Mouse (Mus musculus) urinary bladder, adult 2 months (tissue): ENCODE data around the gene Gsk3b. TPM values are rescaled to one million over a fixed set of nuclear protein-coding genes. Genes with fewer than 3 reads are reported as not detected.
"Not testable (repeated sequence)": the region's sequence is repeated elsewhere in the genome, so short reads cannot be mapped to it uniquely, and the experiment has no call there.

Experiments
- DNase-seq: peaks from one replicate; pipeline ENCODE4 v3.0.0; 2022; ENCODE audit warnings: low spot score
- polyA plus RNA-seq: library from polyadenylated mRNA; depleted of rRNA; stranded (reverse); fragments of >200 nt; gene quantifications from 2 replicates; pipeline ENCODE4 v1.2.3, GENCODE M21; 2012

Gsk3b gene
- polyA plus RNA-seq, 1 experiment = 10.4 TPM

- DNase-seq = no peak
Measured at GRCm38 (mm10) chr16:38100569-38100968, 11.8 kb downstream of the Gsk3b start.

DNA sequence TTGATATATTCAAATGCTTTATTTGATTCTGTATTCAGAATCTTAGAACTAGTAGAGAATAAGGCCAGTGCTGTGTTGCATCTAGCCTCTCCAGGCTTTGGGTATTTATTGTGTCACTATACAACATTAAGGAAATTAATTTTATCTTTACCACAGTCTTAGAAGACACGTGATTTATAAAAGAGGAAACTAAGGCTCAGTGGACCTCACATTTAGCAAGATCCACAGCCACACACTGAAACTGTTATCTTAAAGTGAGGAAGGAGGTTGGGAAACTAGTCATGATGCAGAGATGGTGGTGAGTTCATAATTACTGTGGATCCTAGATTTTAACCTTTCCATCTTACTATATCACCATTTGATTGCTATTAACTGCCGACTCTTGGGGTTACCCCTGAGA is 16.7 kb downstream of the Gsk3b start:
- no peak for DNase-seq

DNA sequence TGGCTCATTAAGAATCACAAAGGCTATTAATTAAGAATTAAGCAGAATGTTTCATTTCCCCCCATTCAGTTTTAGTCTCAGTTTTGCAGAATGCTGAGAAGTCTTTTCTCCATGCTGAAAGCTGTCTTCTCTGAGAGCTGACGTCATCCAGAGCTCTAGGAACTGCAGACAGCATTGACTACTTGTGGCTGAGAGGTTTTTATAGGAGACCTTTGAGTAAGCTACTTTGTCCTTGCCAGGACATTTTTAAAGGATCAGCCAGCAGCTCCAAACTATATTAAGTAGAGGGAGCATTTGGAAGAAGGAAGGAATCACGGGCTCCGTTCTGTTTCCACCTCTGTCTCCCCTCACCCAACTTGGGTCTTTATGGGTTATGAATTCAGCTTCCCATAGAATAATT is 17.7 kb downstream of the Gsk3b start:
- no peak for DNase-seq

DNA sequence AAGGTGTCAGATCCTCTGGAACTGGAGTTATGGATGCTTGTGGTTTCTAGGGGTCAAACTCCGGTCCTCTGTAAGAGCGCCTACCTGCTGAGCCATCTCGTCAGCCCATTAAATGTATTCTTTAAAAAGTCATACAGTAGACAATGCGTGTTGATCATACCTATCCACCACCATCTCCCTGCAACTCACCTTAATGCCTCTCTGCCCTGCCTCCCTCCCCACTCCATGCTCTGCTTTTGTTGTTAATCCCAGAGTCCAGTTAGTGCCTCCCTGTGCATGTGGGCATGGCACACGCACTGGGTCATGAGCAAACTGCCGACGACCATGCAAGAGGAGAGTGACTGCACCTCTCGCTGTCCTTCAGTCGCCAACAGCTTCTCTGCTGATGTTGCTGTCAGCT is 21.2 kb downstream of the Gsk3b start:
- DNase-seq = no peak

- no peak for DNase-seq
Measured at GRCm38 (mm10) chr16:38110575-38110974, 21.8 kb downstream of the Gsk3b start.

- no peak for DNase-seq
Measured at GRCm38 (mm10) chr16:38114074-38114473, 25.3 kb downstream of the Gsk3b start.

GRCm38 (mm10) chr16:38117909-38118308 is 29.1 kb downstream of the Gsk3b start:
- DNase-seq = not testable (repeated sequence)

DNA sequence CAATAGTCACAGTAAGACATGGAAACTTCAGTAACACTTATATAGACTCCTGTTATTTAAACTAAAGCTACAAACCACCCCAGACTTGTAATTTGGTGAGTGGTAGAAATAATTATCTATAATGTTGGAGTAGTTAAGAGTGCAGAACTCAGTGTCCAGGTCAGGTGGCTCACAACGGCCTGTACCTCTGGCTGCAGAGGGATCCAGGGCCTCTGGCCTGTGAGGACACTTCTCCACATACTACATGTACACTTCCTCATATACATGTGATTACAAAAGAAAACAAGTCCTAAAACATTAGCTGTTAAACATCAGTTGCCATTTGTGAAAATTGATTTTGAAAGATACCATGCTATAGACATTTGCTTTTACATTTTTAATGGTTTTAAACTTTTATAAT is 29.9 kb downstream of the Gsk3b start:
- DNase-seq = no peak

- DNase-seq = no peak
Measured at GRCm38 (mm10) chr16:38119286-38119685, 30.5 kb downstream of the Gsk3b start.

DNA sequence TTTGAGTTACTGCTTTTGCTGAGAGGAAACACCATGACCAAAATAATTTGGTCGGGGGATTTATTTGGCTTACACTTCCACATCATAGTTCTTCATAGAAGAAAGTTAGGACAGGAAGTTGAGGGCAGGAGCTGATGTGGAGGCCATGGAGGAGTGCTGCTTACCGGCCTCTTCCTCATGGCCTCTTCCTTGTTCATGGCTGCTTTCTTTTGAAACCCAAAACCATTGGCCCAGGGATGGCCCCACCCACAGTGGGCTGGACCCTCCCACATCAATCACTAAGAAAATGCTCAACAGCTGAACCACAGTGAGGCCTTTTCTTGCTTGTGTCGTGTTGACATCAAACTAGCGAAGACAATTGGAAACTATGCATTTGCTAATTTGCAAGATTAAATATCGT is 40.4 kb downstream of the Gsk3b start:
- no peak for DNase-seq

- no peak for DNase-seq
Measured at GRCm38 (mm10) chr16:38131041-38131440, 42.2 kb downstream of the Gsk3b start.

GRCm38 (mm10) chr16:38131756-38132155 is 43.0 kb downstream of the Gsk3b start:
- DNase-seq = no peak

DNA sequence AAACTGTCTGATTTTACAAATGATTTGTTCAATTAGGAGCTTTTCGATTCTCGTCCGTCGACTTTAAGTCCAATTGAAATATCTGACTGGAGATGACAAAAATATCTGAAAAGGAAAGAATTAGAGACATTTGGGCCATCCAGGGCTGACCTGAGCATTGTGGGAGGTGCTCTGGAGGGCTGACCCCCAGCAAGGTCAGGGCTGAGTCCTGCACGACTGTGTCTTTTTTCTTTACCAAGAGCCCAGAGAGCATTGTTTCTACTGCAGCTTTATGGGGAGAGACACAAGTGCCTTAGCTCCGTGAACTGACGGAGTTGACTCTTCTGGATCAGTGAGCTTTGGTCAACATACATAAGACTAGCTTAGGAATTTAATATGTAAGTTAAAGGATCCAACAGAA is 43.4 kb downstream of the Gsk3b start:
- no peak for DNase-seq

DNA sequence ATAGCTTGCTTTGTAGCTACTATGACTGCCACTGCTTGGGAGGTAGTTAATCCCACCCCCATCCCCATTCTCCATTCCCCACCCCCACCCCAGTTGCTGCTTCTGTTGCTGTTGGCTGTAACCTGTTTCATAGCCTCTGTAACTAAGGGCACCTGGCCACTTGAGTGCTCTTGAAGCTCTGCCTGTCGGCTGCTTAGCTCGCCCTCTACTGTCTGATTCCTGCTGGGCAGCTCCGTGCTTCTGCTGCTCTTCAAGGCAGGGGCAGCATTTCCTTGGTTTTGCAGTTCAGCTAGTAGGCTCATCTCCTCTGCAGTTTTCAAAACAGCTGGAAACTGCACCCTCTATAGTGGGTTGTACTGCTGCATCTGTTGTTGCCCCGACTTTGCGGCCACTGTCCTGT is 48.5 kb downstream of the Gsk3b start:
- DNase-seq = no peak

DNA sequence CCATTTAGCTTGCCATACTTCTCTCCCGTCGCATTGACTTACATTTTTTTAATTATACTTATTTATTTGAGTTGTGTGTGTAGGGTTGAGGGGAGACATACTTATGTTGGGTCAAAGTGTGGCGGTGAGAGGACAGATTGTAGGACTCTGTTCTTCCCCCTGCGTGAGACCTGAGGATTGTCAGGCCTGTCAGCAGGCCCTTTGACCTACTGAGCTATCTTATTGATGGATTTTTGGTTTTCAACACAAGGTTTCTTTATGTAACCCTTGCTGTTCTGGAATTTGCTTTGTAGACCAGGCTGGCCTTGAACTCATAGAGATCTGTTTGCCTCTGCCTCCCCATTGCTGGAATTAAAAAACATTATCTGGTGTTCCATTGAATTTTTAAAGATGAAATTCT is 56.1 kb downstream of the Gsk3b start:
- DNase-seq = no peak

DNA sequence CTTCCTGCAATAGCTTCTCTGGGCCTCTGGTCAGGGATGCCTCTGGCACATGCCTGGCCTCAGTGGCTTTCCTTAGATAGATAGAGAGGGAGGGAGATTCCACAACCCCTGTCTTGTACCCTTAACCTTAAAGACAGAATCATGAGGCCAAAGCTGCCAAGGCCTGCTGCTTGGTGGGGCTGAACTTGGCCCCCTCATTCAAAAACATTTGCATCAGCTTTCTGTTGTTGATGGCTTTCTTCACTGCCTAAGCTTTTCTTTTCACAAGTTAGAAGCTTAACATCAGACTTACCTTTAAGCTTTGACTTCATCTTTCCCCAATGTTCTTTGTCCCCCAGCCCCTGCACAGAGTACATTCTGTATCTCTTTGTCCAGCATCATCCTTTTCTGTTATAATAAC is 61.8 kb downstream of the Gsk3b start:
- no peak for DNase-seq

GRCm38 (mm10) chr16:38157854-38158622 is 69.2 kb downstream of the Gsk3b start:
- no peak for DNase-seq

GRCm38 (mm10) chr16:38162019-38162418 is 73.2 kb downstream of the Gsk3b start:
- no peak for DNase-seq

DNA sequence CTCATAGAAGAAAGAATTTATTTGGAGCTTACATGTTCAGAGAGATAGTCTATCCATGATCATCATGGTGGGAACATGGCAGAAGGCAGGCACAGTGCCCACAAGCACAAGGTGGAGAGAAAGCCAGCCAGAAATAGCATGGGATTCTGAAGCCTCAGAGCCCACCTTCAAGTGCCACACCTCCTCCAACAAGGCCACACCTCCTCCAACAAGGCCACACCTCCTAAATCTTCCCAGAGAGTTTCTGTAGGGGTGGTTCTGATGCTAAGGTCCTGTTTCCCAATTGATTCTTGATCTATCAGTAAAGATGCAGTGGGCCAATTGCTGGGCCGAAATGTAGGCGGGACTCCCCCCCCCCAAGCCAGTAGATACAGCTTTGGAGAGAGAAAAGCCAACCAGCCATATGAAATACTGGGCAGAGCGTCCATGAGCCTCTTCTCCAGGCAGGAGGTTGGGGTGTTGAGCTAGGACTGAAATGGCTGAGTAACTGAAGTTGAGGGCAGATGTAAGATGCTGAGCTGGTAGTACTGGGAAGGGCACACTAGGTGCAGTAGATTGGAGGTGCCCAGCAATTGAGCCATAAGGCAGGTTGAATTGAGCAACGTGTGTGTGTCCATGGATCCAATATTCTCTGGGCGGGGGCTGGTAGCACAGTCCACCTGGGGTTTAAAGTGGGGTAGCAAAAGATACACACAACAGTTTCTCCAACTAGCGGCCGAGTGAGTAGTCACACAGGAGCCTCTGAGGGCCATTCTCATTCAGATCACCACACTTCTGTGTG is 76.2 kb downstream of the Gsk3b start:
- no peak for DNase-seq

- no peak for DNase-seq
Measured at GRCm38 (mm10) chr16:38168971-38169370, 80.2 kb downstream of the Gsk3b start.

DNA sequence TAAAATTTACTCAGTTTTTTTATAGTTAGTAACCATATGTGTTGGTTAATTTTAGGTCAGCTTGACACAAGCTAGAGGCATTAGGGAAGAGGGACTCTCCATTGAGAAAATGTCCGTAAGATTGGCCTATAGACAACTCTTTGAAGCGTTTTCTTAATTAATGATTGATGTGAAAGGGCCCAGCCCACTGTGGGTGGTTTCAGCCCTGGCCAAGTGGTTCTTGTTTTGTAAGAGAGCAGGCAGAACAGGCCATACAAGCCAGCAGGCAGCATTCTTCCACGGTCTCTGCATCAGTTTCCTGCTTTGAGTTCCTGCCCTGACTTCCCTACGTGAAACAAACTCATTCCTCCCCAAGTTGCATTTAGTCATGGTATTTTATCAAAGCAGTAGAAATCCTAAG is 90.3 kb downstream of the Gsk3b start:
- no peak for DNase-seq

DNA sequence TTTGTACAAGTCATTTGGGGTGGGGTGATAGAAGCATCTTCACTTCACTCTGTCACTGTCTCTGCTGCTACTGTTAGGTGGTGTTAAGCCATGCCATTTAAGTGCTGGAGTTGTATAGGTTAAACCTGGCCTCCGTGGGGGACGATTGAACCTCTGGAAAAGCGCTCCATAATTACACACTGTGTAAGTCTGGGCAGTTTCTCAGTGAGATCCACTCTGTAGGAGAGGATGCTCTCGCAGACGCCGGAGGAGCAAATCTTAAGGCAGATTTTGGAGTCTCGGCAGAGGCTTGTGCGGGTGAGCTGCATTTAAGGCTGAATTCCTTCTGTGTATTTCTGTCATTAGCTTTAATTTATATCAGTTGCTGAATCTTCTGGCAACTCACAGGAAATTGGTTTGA is 92.6 kb downstream of the Gsk3b start:
- DNase-seq = no peak

DNA sequence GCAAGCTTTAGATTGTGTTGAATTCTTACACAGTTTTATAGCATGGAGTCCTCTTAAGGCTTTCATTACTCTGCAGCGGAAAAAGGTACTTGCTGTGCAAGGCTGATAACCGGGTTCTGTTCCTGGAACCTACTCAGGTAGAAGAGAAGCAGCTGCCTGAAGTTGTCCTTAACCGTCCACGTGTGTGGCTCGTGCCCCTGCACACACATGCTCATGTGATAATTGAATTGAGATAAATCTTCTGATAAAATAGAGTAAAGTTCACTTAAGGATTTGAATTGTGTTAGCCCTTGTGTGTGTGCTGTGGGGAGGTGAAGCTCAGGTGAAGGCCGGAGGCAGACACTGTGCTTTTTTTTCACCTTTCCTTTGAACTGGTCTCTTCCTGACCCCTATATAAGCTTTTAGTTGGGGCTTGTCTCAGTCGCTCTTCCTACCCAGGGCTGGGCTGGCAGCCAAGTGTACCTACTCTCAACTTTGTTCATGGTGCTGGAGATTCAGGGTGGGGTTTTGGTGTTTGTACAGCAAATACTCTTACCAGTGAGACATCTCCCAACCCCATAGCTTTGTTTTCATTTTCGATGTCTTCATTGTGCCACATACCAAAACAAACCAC is 96.0 kb downstream of the Gsk3b start:
- DNase-seq = peak; percentile 29
